Mouse (Mus musculus) cerebellum, adult 2 months (tissue): ENCODE data around the gene Mllt3.

Experiments
- CTCF ChIP-seq: fragments of 200-500 bp; IDR thresholded peaks from 2 replicates; pipeline ENCODE4 v1.5.1; 2011; ENCODE audit warnings: low read depth, mild to moderate bottlenecking, control low read depth, low read length, moderate library complexity, borderline replicate concordance; ENCODE audit not compliant: insufficient read depth
- POLR2A ChIP-seq: fragments of 200-500 bp; IDR thresholded peaks from 2 replicates; pipeline ENCODE4 v1.6.1; 2011; ENCODE audit warnings: low read length, control low read depth, borderline replicate concordance; ENCODE audit not compliant: insufficient read depth

GRCm38 (mm10) chr4:87836257-87836656 is 196.9 kb downstream of the Mllt3 start:
- no peak for TF ChIP-seq POLR2A
- no peak for TF ChIP-seq CTCF
